Comparison of ENCODE assay signal across 9 mouse cellular contexts in the genomic region with DNA sequence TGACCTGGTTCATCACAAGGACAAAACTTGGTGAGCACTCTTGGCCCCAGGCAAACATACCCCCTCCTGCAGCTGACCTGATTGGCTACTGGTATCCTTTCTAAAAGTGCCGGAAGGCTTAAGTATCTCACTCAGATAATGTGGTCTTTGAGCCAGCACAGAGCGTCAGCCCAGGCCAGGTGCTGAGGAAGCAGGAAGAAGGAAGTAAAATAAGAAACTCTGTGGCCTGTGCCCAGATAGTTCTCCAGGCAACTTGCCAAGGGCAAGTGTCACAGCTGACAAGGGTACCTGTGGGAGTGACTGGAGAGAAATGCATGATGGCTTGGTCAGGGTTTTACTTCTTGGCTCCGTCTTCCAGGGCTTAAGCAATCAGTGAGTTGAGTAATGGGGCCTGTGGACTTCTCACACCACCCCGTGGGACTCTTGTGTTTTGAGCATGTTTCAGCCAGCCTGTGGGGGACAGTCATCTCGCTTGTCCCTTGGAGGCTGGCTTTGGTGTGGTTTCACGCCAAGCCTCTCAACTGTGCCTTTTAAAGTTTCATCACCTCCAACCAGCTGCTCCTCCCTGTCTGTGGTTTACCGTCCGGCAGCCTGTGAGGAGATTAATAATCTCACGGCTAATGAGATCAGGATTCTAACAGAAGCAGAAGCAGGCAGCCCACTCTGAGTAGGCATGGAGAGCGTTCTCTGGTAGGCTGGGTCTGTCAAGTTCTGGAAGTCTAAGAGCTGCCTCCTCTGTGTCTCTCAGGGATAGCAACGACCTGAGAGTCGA.
DNase-seq lines count a peak whose midpoint lies in the region; ATAC-seq lines count a peak whose summit lies in the region.
"Had no signal": no experiment of that assay in that cellular context is flagged by ENCODE, and none has a peak within 500 bp of the region (broad histone marks: within the 10 kb centered on the region; RNA-seq: fewer than 3 reads in every experiment).

No protein-coding gene starts in this region.

- H3K27me3 ChIP-seq in heart, embryonic 10.5 days (ENCODE audit: insufficient read depth, poor library complexity, severe bottlenecking), result no peaks in the 10 kb centered on the region
- H3K27me3 ChIP-seq: embryonic facial prominence, embryonic 12.5 days had no signal

- 44% methylated on average over 12 of the region's 12 CpGs for WGBS in heart, embryonic 10.5 days
- 25% methylated on average over 12 of the region's 12 CpGs for WGBS in large intestine, adult 2 months

- DNase-seq in retina, postnatal 1 day, result peak; percentile 59
- DNase-seq in retina, embryonic 14.5 days (ENCODE audit: low spot score), result no peak
- peak; percentile 75 for DNase-seq in heart, embryonic 10.5 days (ENCODE audit: low spot score)
- DNase-seq in large intestine, adult 2 months (ENCODE audit: low read depth, low spot score), result peak; percentile 89
- DNase-seq in right cerebral cortex, adult 2 months (ENCODE audit: low spot score in 2 of 2), result no peak
- no peak for DNase-seq in cerebellum, adult 9-11 months

- H3K4me3 ChIP-seq in heart, embryonic 10.5 days, result no peak overlapping the region
- H3K4me3 ChIP-seq: embryonic facial prominence, embryonic 12.5 days had no signal

- H3K9me3 ChIP-seq in heart, embryonic 10.5 days, result no peaks in the 10 kb centered on the region
- H3K9me3 ChIP-seq: embryonic facial prominence, embryonic 12.5 days had no signal

- ATAC-seq in neutrophil, adult 5-6 weeks (ENCODE audit: extremely low read depth, insufficient number of reproducible peaks, low FRiP score, poor library complexity, severe bottlenecking), result peak; percentile 81
- ATAC-seq in frontal cortex, adult (ENCODE audit: low TSS enrichment), result no peak

- peaks cover 14% of the 10 kb centered on the region for H3K4me1 ChIP-seq in heart, embryonic 10.5 days
- H3K4me1 ChIP-seq: embryonic facial prominence, embryonic 12.5 days had no signal

- H3K36me3 ChIP-seq in heart, embryonic 10.5 days, result no peaks in the 10 kb centered on the region
- H3K36me3 ChIP-seq: embryonic facial prominence, embryonic 12.5 days had no signal

- H3K27ac ChIP-seq in heart, embryonic 10.5 days, result no peak overlapping the region
- H3K27ac ChIP-seq: embryonic facial prominence, embryonic 12.5 days had no signal

Comparison
In these comparisons a context has a peak if more than half of its experiments do, and no peak if none do; other contexts are left out.
1. DNase-seq: peak in retina, postnatal 1 day (single experiment), heart, embryonic 10.5 days (single experiment) and large intestine, adult 2 months (single experiment); none in retina, embryonic 14.5 days (single experiment), right cerebral cortex, adult 2 months (0 of 2) and cerebellum, adult 9-11 months (single experiment).